Mouse (Mus musculus) spleen, adult 10 weeks (tissue): ENCODE data around the gene Zfp81. TPM values are rescaled to one million over a fixed set of nuclear protein-coding genes. Genes with fewer than 3 reads are reported as not detected.

Experiments
- polyA plus RNA-seq: library from polyadenylated mRNA; stranded (reverse); fragments of 350-450 nt; fragmentation: Illumina TruSeq; extraction: RNeasy Lipid Tissue Mini Kit (QIAGEN cat#74804); gene quantifications from one replicate; pipeline ENCODE4 v1.2.3, GENCODE M21; 2015; ENCODE audit warnings: low replicate concordance; ENCODE audit not compliant: insufficient read depth

The Zfp81 gene
- 20.6 TPM for polyA plus RNA-seq

GRCm38 (mm10) chr17:33358411-33359384 is at the start of gene Zfp81:
Gene Zfp81 (minus strand): TSS chr17:33358878.

DNA sequence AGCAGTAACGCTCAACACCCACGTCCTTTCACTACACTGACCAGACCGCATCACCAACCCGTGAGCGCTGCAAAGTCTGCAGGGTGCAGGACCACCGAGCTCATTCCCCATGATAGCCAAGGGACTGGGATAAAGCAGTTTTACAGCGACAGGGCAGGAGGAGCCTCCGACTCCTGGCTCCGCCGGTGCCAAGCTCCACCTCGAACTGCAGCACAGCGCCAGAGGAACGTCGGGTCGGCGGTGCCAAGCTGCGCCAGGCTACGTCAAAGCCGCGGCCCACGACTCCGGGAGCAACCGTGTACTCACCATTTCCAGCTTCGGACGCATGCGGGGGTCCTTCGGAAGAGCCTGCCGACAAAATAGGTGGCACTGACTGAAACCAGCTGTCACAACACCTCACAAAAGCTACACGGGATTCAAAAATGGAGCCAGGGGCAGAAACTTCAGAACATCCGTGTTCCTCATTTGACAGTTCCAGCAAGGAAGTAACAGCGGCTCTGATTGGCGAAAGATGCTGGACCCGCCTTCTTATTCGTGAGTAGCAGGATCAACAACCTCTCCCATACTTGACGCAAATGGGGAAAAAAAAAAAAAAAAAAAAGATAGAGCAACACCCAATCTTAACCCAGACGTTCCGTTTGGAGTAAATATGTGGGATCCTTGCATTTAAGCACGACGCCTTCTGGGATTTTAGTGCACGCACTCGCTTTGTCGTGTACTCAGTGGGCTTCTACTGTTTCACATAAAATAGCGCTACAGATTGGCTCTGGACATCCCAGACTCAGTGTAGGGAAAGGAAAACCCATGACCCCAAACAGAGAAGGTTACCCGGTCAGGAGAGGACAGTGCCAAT is 35.7 kb upstream of the Zfp81 start, which contains the start of gene Zfp101:
Zfp101 (minus strand) TSS at position 460 of the 853 bp plus-strand sequence.

DNA sequence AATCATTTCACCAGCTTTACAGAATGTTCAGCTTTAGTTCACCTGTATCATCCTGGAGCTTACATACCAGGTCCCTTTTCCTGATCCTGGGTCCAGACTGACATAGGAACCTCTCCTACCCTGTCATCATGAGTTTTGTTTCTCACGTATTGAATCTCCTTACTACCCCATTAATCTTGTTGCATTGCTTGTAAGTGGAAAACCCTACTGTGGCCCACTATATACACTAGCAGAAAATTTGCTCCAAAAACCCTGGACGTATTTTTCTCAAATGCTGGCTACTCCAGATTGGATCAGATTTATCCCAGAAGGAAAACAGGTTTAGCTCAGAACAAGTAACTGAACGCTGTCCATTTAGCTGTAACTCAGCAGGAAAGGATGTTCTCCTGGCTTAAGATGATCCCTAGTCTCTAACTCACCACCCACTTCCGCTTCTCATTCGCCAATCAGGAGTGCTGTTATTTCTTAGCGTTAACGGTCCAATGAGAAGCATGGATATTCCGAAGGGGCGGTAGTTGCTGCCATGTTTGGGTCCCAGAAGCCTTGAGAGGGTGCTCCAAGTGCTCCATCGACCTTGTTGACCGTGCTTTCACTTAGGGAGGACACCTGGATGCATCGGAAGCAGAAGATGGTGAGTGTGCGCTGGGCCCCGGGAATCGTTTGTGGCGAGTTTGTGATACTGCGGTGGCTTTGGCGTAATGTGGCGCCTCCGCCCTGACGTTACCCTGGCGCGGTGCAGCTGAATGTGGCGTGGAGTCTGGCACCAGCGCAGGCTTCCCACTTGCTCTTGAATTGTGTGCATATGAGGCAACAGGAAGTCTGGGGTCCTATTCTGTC is 69.4 kb downstream of the Zfp81 start, which contains the start of gene Zfp955b:
Zfp955b (plus strand) TSS at position 506 of the 837 bp plus-strand sequence.

Other genes with a start within 250 kb of the Zfp81 start
- gene Morc2b, start 219.2 kb downstream of the Zfp81 start, polyA plus RNA-seq: not detected
- not detected for gene Olfr55, start 190.4 kb downstream of the Zfp81 start, polyA plus RNA-seq
- gene Olfr239, start 167.6 kb downstream of the Zfp81 start, polyA plus RNA-seq: not detected
- not detected for gene Olfr1564, start 137.2 kb downstream of the Zfp81 start, polyA plus RNA-seq
- 15.8 TPM for gene Zfp955a, start 103.7 kb downstream of the Zfp81 start, polyA plus RNA-seq
- gene Olfr63, start 94.2 kb downstream of the Zfp81 start, polyA plus RNA-seq: not detected
- gene Zfp955b, start 69.3 kb downstream of the Zfp81 start, polyA plus RNA-seq: 10.1 TPM
- gene Zfp101, start 35.8 kb upstream of the Zfp81 start, polyA plus RNA-seq: 19.8 TPM
- not detected for gene Actl9, start 74.0 kb upstream of the Zfp81 start, polyA plus RNA-seq
- 51.5 TPM for gene Adamts10, start 165.3 kb upstream of the Zfp81 start, polyA plus RNA-seq
- 35.7 TPM for gene Myo1f, start 196.8 kb upstream of the Zfp81 start, polyA plus RNA-seq